Mouse (Mus musculus) frontal cortex, adult 2 months (tissue): ENCODE measurements at regions not wholly inside any gene's neighbourhood (a gene's known extent, or its start where the extent isn't known, plus 50 kb on each side); places are given as distances from the start of the nearest gene placed in this dataset.
A peak's percentile ranks its signal among the peaks of the same experiment; 100 is the strongest.
"Not testable (repeated sequence)": the region's sequence is repeated elsewhere in the genome, so short reads cannot be mapped to it uniquely, and the experiment has no call there.

ENCODE experiments used
- DNase-seq, 2 experiments: peaks; one replicate each; pipeline ENCODE4 v3.0.0; 2022; ENCODE audit warnings: low spot score in 1 of 2; ENCODE audit errors: extremely low spot score in 1 of 2

DNA sequence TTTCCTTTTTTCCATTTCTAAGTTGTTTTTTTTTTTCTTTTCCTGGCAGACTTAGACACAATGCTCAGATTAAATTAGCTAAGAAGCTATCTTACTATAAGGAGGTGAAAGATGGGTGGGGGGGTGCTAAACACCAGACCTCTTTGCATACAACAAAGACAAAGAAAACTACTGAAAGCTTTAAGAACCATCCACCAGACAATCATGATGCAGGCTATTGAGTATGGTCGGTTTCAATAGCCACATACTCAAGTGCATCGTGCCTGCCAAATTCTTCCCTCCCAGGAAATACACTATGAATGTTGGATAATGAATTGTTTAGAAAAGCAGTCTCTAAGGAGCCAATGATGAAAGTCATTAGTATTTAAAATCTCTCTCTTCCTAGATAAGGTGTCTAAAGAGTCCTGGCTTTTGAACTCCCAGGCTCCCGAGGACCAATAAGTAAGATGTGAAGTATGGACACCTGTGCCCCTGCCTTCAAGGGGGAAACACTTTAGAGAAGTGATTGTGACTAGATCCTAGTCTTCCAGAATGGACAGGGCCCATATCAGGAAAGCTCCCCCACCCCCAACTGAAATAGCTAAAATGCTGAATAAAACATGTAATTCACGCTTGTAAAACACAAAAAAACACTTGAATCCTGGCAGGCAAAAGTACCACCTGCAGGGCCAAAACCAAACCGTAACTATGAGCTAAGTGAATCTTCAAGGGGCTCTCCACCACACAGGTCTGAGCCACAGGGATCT is 381.8 kb upstream of the B3galt2 start:
- DNase-seq: no peak

- DNase-seq: no peak
These were observed 377.0 kb upstream of the B3galt2 start for GRCm38 (mm10) chr1:143263263-143264038.

- no peak for DNase-seq
These were observed 375.2 kb upstream of the B3galt2 start for GRCm38 (mm10) chr1:143265216-143265615.

GRCm38 (mm10) chr1:143286274-143286967 is 354.0 kb upstream of the B3galt2 start:
- no peak for DNase-seq

DNA sequence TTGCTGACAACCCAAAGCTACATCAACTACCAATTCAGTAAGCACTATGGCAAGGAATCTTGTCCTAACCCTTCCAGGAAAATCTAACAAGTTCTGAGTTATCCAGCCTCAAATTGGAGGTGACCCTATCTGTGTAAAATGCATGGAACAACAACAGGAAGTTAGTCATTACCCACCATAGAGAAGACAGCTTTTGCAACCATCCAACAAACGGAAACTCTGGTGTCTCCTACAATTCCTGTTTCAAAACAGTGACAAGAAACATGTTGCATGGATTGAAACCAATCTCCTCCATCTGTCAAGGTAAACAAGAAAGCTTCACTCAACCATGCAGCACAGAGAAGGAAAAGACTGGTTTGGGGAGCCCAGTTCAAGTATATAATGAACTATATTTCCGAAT is 353.0 kb upstream of the B3galt2 start:
- DNase-seq: no peak

GRCm38 (mm10) chr1:143296555-143296954 is 343.9 kb upstream of the B3galt2 start:
- DNase-seq: no peak

DNA sequence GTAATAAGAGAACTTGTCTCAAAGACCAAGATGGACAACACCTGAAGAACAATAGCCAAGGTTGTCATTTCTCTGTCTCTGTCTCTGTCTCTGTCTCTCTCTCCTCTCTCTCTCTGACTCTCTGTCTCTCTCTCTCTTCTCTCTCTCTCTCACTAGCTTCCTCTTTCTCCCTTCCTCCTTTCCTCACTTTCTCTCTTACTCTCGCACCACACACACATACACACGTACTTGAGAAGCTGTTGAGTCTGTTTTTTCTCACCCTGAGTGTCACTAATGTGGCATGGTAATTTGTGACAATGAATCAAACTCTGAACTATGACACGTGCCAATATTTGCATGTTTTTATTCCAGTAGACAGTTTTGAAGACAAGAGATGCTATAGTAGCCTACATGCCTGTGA is 333.1 kb upstream of the B3galt2 start:
- no peak for DNase-seq

GRCm38 (mm10) chr1:143318381-143318780 is 322.1 kb upstream of the B3galt2 start:
- DNase-seq: peak; percentile 11 to 55

- no peak for DNase-seq
These were observed 320.9 kb upstream of the B3galt2 start for GRCm38 (mm10) chr1:143319568-143319967.

GRCm38 (mm10) chr1:143351388-143351787 is 289.1 kb upstream of the B3galt2 start:
- DNase-seq: no peak

DNA sequence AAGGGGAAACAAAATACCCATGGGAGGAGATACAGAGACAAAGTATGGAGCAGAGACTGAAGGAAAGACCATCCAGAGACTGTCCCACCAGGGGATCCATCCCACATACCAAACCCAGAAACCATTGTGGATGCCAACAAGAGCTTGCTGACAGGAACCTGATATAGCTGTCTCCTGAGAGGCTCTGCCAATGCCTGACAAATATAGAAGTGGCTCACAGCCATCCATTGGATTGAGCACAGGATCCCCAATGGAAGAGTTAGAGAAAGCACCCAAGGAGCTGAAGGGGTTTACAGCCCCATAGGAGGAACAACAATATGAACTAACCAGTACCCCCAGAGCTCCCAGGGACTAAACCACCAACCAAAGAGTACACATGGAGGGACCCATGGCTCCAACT is 280.2 kb upstream of the B3galt2 start:
- not testable (repeated sequence) for DNase-seq

DNA sequence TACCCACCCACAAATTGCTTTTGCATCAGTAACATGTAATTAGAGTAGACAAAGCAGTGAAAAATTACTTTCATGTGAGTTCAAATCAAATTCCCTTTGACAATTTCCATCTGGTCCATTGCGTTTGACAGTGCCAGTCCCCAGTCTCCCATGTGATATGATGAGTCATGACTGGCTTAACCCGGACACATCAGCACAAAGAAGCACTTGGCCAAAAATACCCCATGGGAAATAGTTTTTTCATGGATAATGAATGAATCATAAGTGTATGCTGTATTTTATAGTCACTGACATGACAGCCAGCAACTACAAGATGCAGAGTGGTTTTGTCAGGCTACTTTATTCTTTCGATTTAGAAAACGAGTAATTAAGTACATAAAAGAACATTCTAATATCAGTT is 248.6 kb upstream of the B3galt2 start:
- DNase-seq: no peak
